Mouse (Mus musculus): Measurements from ENCODE around the gene Pld4.

Gene Pld4

DNA sequence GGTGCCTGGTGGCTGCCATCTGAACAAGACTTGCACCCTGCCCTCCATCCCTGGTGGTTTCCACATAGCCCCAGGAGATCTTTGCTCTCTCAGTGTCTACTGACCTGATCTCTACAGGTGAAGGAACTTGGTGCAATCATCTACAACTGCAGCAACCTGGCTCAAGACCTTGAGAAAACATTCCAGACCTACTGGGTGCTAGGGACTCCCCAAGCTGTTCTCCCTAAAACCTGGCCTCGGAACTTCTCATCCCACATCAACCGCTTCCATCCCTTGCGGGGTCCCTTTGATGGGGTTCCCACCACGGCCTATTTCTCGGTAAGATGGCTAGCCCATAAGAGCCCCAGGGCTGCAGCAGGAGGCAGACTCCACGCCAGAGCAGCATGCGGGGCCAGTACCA, 6.1 kb downstream of the Pld4 start:
- in situ Hi-C loops (cut with MboI, MseI) = no loop called here

- in situ Hi-C loops (cut with MboI, MseI) = no loop called here
These were observed 6.8 kb downstream of the Pld4 start for GRCm38 (mm10) chr12:112767036-112767890.

- in situ Hi-C loops (cut with MboI, MseI) = no loop called here
These were observed 7.7 kb downstream of the Pld4 start for GRCm38 (mm10) chr12:112768166-112768565.

GRCm38 (mm10) chr12:112769031-112769430, 8.6 kb downstream of the Pld4 start:
- in situ Hi-C loops (cut with MboI, MseI) = no loop called here

- in situ Hi-C loops (cut with MboI, MseI) = no loop called here
These were observed 9.3 kb downstream of the Pld4 start for GRCm38 (mm10) chr12:112769751-112770150.

GRCm38 (mm10) chr12:112770396-112770795, 9.9 kb downstream of the Pld4 start:
- in situ Hi-C loops (cut with MboI, MseI) = no loop called here

GRCm38 (mm10) chr12:112772306-112772705, 11.9 kb downstream of the Pld4 start:
- in situ Hi-C loops (cut with MboI, MseI) = no loop called here

DNA sequence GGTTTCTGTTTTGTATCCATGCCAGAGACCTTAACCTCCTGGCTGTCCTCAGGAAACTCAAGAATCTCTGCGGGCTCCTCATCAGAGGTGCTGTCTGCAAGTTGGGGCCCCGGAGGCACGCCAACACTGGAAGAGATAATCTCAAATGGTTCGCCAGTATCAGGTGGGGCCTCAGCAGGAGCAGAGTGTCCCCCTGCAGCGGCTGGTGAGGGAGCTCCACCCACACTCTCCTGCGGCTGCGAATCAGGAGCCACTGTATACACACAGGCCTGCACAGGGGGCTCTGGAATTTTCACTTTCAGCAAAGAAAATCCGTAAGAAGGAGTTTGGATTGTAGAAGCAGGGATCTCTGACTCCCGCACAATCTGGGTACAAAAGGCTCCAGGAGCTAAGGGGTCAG, 12.9 kb downstream of the Pld4 start:
- in situ Hi-C loops (cut with MboI, MseI) = no loop called here

DNA sequence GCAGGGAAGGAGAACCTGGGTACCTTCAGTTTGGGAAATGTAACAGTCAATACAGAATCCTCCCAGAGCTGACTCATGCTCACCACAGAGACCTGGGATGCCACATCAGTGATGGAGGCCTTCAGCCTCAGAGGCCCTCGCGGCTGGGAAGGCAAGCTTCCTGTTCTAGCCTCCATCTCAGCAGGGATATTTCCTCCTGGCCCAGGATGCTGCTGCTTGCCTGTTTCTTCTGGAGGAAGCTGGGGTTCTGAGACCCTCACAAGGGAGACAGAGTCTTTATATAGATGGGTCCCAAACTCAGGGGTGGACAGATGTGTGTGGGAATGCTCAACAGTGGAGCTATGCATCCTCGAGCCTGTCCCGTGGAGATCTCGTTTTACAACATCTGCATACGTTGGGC, 13.6 kb downstream of the Pld4 start:
- in situ Hi-C loops (cut with MboI, MseI) = no loop called here

- in situ Hi-C loops (cut with MboI, MseI) = no loop called here
These were observed 14.0 kb downstream of the Pld4 start for GRCm38 (mm10) chr12:112774481-112774880.

GRCm38 (mm10) chr12:112791026-112791425, 30.6 kb downstream of the Pld4 start:
- in situ Hi-C loops (cut with MboI, MseI) = loop anchor here (10.0 kb wide), 1 partner anchor 644 kb away; no protein-coding TSS in a partner anchor

GRCm38 (mm10) chr12:112793601-112794355, 33.3 kb downstream of the Pld4 start:
- in situ Hi-C loops (cut with MboI, MseI) = loop anchor here (10.0 kb wide), 1 partner anchor 641 kb away; no protein-coding TSS in a partner anchor

- in situ Hi-C loops (cut with MboI, MseI) = loop anchor here (10.0 kb wide), 1 partner anchor 640 kb away; no protein-coding TSS in a partner anchor
These were observed 33.9 kb downstream of the Pld4 start for GRCm38 (mm10) chr12:112794356-112794816.

DNA sequence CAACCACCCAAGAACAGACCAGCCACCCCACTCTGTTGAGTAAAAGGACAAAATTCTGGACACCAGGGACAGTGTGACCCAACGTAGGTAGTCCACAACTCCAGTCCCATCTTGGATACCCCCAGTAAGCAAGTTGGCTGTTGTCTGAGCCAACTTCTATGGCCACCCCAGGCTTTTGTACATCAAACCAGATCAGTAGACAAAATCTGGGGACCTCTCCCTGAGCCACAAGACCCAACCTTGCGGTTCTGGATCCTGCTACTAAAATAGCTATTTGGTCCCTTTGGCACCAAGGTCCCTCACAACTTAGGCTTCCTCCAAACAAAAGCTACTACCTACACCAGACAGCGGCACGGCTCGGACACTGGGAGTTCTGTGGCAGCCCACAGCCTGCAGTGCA, 34.5 kb downstream of the Pld4 start:
- in situ Hi-C loops (cut with MboI, MseI) = loop anchor here (10.0 kb wide), 1 partner anchor 640 kb away; no protein-coding TSS in a partner anchor

DNA sequence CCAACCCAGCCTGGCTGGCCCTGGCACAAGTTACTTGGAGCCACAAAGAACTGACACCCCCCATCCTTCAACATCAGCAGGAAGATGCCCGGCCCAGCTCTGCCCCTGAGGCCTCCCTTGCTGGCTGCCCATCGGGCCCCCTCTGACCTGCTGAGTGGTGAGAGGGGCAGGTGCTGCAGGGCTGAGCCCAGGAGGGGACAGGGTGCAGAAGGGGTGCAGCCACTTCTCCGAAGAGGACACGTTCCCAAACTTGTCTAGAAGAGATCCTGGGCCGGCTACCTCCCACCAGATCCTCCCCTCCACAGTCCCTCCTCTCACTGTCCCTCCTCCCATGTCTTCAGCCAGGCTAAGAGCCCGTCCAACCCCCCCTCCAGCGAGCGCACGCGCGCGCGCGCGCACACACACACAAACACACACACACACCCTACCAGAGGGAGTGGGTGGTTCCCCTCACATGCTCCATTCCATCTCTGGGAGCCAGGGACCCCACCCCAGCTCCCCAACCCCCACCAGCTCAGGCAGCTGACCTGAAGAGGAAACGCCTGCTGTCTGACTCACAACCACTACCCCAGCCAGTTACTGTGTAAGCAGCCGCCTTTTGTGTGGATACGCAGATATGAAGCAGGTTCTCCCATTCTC, 35.1 kb downstream of the Pld4 start:
- in situ Hi-C loops (cut with MboI, MseI) = loop anchor here (10.0 kb wide), 1 partner anchor 639 kb away; no protein-coding TSS in a partner anchor

GRCm38 (mm10) chr12:112796551-112797510, 36.4 kb downstream of the Pld4 start:
- in situ Hi-C loops (cut with MboI, MseI) = loop anchor here (10.0 kb wide), 1 partner anchor 638 kb away; no protein-coding TSS in a partner anchor

DNA sequence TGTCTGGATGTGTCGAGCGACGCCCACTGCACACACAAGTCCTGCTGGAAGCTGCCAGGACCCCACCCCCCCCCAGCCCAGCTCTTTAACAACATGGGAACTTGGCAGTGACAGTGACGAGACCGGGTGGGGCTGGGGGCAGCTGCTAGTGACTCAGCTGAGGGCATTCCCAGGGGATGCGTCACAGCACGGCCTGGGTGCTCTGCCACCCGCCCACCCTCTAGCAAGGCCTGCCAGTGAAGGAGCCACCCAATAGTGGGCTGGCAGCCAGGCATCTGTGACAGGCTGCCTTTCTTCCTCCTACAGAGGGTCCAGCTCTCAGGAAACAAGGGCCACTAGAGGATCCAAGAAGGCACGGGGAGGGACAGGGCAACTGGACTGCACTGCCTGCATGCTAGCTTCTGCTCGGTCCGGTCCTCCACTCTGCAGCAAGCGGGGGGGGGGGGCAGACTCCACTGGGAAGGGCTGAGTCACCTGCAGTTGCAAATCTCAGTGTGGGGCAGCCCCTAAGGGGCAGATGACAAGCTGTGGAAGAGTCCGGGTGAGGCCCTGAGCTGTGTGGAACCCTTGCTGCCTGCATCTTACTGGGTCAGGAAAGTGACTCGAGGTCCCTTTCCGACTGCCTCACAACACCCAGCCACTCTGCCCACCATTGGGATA, 37.3 kb downstream of the Pld4 start:
- in situ Hi-C loops (cut with MboI, MseI) = loop anchor here (10.0 kb wide), 1 partner anchor 637 kb away; no protein-coding TSS in a partner anchor

DNA sequence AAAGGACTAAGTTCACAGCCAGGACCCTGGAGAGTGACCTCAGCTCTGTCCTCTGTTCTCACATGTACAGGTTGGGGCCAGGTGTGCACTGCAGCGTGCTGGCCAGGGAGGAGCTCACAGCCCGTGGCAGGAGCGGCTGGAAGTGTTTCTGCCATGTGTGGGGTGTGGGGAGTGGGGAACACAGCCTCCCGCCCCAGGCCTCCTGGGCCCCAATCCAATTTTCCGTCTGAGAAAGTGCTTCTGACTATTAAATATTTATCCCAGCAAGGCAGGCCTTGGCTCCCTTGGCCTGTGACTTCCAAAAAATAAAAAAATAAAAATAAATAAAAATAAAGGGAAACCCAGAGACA, 37.9 kb downstream of the Pld4 start:
- in situ Hi-C loops (cut with MboI, MseI) = loop anchor here (10.0 kb wide), 1 partner anchor 636 kb away; no protein-coding TSS in a partner anchor

DNA sequence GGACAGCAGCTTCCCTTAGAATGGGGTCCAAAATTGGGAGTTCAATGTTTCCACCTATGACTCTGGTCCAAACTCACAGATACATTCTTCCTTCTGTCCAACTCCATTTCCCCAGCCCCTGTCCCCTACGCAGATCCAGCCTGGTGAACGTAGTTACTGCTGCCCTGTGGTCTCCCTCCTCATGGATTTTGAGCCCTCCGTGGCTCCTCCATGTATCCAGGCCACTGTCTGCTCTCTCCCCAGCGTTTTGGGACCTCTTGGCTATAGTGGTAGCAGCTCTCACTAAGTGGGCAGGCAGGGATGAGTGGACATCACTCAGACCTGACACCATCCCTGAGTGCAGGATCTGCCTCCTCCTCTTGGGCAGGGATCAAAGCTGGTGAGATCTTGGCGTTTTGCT, 38.3 kb downstream of the Pld4 start:
- in situ Hi-C loops (cut with MboI, MseI) = loop anchor here (10.0 kb wide), 1 partner anchor 636 kb away; no protein-coding TSS in a partner anchor
